Mouse (Mus musculus) myocyte (in vitro differentiated cells): ENCODE results near the gene Tnnc2. TPM values are rescaled to one million over a fixed set of nuclear protein-coding genes. Genes with fewer than 3 reads are reported as not detected.
A peak's percentile ranks its signal among the peaks of the same experiment; 100 is the strongest.

Experiments
- H3K27me3 ChIP-seq: one replicate; pipeline ENCODE4 v1.6.1; 2011; ENCODE audit not compliant: control insufficient read depth, insufficient read depth, insufficient read length
- H3K36me3 ChIP-seq: one replicate; pipeline ENCODE4 v1.6.1; 2011; ENCODE audit not compliant: control insufficient read depth, insufficient read depth
- H3K4me2 ChIP-seq: one replicate; pipeline ENCODE4 v1.6.1; 2011; ENCODE audit warnings: low read depth, control low read depth
- H3K4me3 ChIP-seq: one replicate; pipeline ENCODE4 v1.5.1; 2011; ENCODE audit warnings: mild to moderate bottlenecking, control low read depth, moderate library complexity
- H3K79me2 ChIP-seq: one replicate; pipeline ENCODE4 v1.6.1; 2011; ENCODE audit not compliant: control insufficient read depth, insufficient read depth
- H3ac ChIP-seq: one replicate; pipeline ENCODE4 v1.6.1; 2011; ENCODE audit not compliant: control insufficient read depth, insufficient read length
- CEBPB ChIP-seq: IDR thresholded peaks from 2 replicates; pipeline ENCODE4 v1.6.1; 2011; ENCODE audit warnings: mild to moderate bottlenecking, moderate library complexity; ENCODE audit not compliant: poor library complexity, insufficient read depth, severe bottlenecking
- E2F4 ChIP-seq: IDR thresholded peaks from one replicate; pipeline ENCODE4 v1.6.1; 2011; ENCODE audit warnings: mild to moderate bottlenecking, control low read depth, moderate library complexity; ENCODE audit not compliant: insufficient read depth
- MAX ChIP-seq: IDR thresholded peaks from one replicate; pipeline ENCODE4 v1.6.1; 2011; ENCODE audit warnings: low read depth, mild to moderate bottlenecking, control low read depth
- MYOD1 ChIP-seq, 3 experiments: IDR thresholded peaks; one replicate each; pipeline ENCODE4 v1.6.1; 2011; ENCODE audit warnings: control low read depth in 2 of 3, low read depth in 2 of 3, mild to moderate bottlenecking in 2 of 3, moderate library complexity in 1 of 3; ENCODE audit not compliant: insufficient read length in 2 of 3, control insufficient read depth in 1 of 3
- MYOG ChIP-seq, 3 experiments: IDR thresholded peaks; one replicate each; pipeline ENCODE4 v1.6.1; 2011; ENCODE audit warnings: control low read depth in 2 of 3, low read depth in 2 of 3, mild to moderate bottlenecking in 2 of 3; ENCODE audit not compliant: insufficient read length in 2 of 3, control insufficient read depth in 1 of 3, insufficient read depth in 1 of 3
- POLR2A ChIP-seq: IDR thresholded peaks from one replicate; pipeline ENCODE4 v1.6.1; 2011; ENCODE audit warnings: low read depth, mild to moderate bottlenecking, control low read depth, moderate library complexity; ENCODE audit not compliant: insufficient read length
- POLR2AphosphoS2 ChIP-seq: IDR thresholded peaks from one replicate; pipeline ENCODE4 v1.6.1; 2011; ENCODE audit warnings: low read depth, control low read depth; ENCODE audit not compliant: insufficient read length
- REST ChIP-seq: IDR thresholded peaks from one replicate; pipeline ENCODE4 v1.6.1; 2011; ENCODE audit warnings: mild to moderate bottlenecking, control low read depth, moderate library complexity; ENCODE audit not compliant: insufficient read depth, insufficient read length
- SRF ChIP-seq: IDR thresholded peaks from one replicate; pipeline ENCODE4 v1.6.1; 2011; ENCODE audit warnings: low read depth; ENCODE audit not compliant: control insufficient read depth, insufficient read length
- TCF12 ChIP-seq: IDR thresholded peaks from one replicate; pipeline ENCODE4 v1.6.1; 2011; ENCODE audit warnings: mild to moderate bottlenecking, control low read depth; ENCODE audit not compliant: poor library complexity, insufficient read depth, severe bottlenecking
- TCF3 ChIP-seq: IDR thresholded peaks from one replicate; pipeline ENCODE4 v1.6.1; 2011; ENCODE audit warnings: low read depth, control low read depth; ENCODE audit not compliant: insufficient read length
- USF1 ChIP-seq: IDR thresholded peaks from one replicate; pipeline ENCODE4 v1.6.1; 2011; ENCODE audit warnings: low read depth, mild to moderate bottlenecking, control low read depth, moderate library complexity
- polyA plus RNA-seq: library from polyadenylated mRNA; unstranded; fragments of >200 nt; fragmentation: generic; extraction: Trizol; gene quantifications from one replicate; pipeline ENCODE4 v1.2.1, GENCODE M21; 2012; ENCODE audit warnings: missing spikeins

Tnnc2 gene
- polyA plus RNA-seq, 1 experiment, result 3,985 TPM

DNA sequence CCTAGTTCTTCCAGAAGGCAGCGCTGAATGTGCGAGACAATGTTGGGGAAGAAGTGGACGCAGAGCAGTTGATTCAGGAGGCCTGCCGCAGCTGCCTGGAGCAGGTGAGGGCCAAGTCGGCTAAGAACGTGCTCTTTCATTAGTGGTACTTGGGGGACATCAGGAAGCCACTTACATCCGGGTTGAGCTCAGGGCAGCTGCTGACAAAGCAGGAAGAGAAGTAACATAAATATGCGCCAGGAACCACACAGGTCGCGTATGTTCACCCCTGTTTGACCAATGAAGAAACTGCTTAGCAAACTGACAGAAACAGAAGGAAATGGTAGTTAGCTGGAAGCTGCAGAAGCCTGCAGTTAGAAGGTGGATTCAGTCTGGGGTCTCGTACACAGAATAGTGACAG is 25.7 kb downstream of the Tnnc2 start:
- no peak for TF ChIP-seq REST
- Histone ChIP-seq H3K4me3 (no peak overlapping the region), H3K36me3 (peaks cover 54% of the 10 kb centered on the region), H3K4me2 (no peak overlapping the region), H3K27me3 (no peaks in the 10 kb centered on the region), H3ac (no peak overlapping the region), H3K79me2 (peaks cover 16% of the 10 kb centered on the region)

DNA sequence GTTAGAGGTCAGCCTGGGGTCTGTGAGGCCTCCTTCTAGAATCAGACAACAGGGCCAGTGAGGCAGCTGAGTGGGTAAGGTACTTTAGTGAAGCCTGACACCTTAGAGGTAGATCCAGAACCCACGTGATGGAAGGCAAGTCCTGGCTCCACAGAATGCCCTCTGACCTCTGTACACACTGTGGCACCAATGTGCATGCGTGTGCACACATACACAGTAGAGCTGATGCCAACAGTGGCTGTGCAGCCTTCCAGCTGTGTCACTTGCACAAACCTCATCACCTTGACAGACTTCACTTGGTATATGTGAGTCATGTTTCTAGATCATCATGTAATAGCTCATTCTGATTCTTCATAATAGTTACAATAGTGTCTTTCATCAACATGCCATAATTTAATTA is 27.3 kb downstream of the Tnnc2 start:
- Histone ChIP-seq H3K27me3 (no peaks in the 10 kb centered on the region), H3K36me3 (peaks cover 52% of the 10 kb centered on the region), H3K79me2 (peaks cover 26% of the 10 kb centered on the region), H3ac (no peak overlapping the region), H3K4me3 (no peak overlapping the region), H3K4me2 (no peak overlapping the region)
- no peak for TF ChIP-seq TCF3
- peak; percentile 32 for TF ChIP-seq POLR2A
- no peak for TF ChIP-seq MYOG (IDR thresholded peaks at IDR 0.05; ENCODE audit: control insufficient read depth in 1 of 3, insufficient read depth in 1 of 3, insufficient read length in 2 of 3, low read depth in 2 of 3)
- TF ChIP-seq POLR2AphosphoS2, result peak; percentile 33
- no peak for TF ChIP-seq CEBPB
- TF ChIP-seq E2F4, result no peak
- no peak for TF ChIP-seq TCF12

DNA sequence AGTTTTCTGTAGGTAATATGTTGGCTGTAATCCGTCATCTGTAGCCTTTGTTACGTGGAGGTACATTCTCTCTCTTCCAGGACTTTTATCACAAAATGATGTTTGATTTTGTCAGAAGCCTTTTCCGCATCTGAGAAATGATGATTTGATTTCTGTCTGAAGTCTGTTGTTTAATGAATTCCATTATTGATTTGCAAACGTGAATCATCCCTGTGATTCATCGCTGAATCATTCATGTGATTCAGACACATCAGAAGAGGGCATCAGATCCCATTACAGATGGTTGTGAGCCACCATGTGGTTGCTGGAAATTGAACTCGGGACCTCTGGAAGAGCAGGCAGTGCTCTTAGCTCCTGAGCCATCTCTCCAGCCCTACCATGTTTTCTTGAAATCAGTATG is 30.8 kb downstream of the Tnnc2 start:
- Histone ChIP-seq H3K36me3 (peaks cover 25% of the 10 kb centered on the region), H3K79me2 (peaks cover 41% of the 10 kb centered on the region), H3K27me3 (no peaks in the 10 kb centered on the region), H3ac (no peak overlapping the region), H3K4me3 (no peak overlapping the region), H3K4me2 (peak overlapping the region; percentile 38)
- TF ChIP-seq MYOG (IDR thresholded peaks at IDR 0.05; ENCODE audit: control insufficient read depth in 1 of 3, insufficient read depth in 1 of 3, insufficient read length in 2 of 3, low read depth in 2 of 3) (no peak), POLR2A (no peak), POLR2AphosphoS2 (no peak), MAX (no peak), E2F4 (no peak), SRF (no peak), CEBPB (no peak), MYOD1 (IDR thresholded peaks at IDR 0.05; ENCODE audit: control insufficient read depth in 1 of 3, insufficient read length in 2 of 3, low read depth in 2 of 3) (no peak)

DNA sequence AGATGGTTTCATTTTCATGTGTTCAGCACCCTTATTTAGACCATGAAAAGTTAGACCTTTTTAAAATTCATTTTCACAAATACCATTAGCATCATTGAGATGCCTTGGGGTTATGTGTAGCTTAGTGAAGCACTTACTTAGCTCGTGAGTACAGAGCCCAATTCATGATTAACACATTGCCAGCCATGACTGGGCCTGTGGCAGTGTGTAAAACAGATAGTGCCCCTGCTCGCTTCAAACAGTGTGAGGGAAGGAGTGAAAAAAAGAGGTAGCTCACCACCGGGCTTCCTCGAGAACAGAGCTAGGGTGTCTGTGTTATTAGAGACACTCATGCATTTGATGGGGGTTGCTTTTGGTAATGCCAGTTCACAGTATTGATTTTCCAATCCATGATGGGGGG is 31.6 kb downstream of the Tnnc2 start:
- TF ChIP-seq E2F4 (no peak), USF1 (no peak), POLR2AphosphoS2 (no peak), TCF3 (no peak), TCF12 (no peak), MAX (no peak), POLR2A (no peak), MYOG (IDR thresholded peaks at IDR 0.05; ENCODE audit: control insufficient read depth in 1 of 3, insufficient read depth in 1 of 3, insufficient read length in 2 of 3, low read depth in 2 of 3) (no peak), REST (no peak), CEBPB (no peak)
- peaks cover 19% of the 10 kb centered on the region for H3K36me3 ChIP-seq
- H3K4me3 ChIP-seq, result no peak overlapping the region
- no peaks in the 10 kb centered on the region for H3K27me3 ChIP-seq
- peak overlapping the region; percentile 38 for H3K4me2 ChIP-seq
- H3ac ChIP-seq, result no peak overlapping the region
- H3K79me2 ChIP-seq, result peaks cover 41% of the 10 kb centered on the region

DNA sequence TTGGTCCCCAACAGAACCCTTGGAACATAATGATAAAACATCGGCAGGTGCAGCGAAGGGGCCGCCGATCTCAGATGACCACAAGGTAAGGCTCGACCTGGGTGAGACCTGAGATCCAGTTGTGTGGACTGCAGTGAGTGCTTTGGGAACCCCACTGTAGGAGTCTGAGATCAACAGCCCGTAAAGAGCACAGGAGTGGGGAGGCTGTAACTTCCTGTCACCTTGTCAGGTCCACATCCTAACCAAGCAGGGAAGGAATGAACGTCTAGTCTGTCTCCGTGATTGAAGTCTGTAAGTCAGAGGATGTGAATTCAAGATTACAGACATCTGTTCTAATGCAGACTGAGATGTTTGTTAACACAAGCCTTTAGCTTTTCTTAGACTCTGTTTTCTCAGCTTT is 33.1 kb downstream of the Tnnc2 start:
- H3K4me2 ChIP-seq, result peak overlapping the region; percentile 100
- peaks cover 41% of the 10 kb centered on the region for H3K79me2 ChIP-seq
- peaks cover 9% of the 10 kb centered on the region for H3K36me3 ChIP-seq
- H3K4me3 ChIP-seq, result peak overlapping the region; percentile 79
- peak overlapping the region; percentile 77 for H3ac ChIP-seq
- no peaks in the 10 kb centered on the region for H3K27me3 ChIP-seq
- TF ChIP-seq SRF, result no peak
- no peak for TF ChIP-seq POLR2AphosphoS2
- no peak for TF ChIP-seq POLR2A
- TF ChIP-seq E2F4, result no peak
- no peak for TF ChIP-seq USF1
- TF ChIP-seq CEBPB, result no peak
- TF ChIP-seq TCF3, result no peak
- no peak for TF ChIP-seq MAX
- no peak for TF ChIP-seq MYOD1 (IDR thresholded peaks at IDR 0.05; ENCODE audit: control insufficient read depth in 1 of 3, insufficient read length in 2 of 3, low read depth in 2 of 3)
